ENCODE assay signal across 8 mouse cellular contexts in genomic region chr2:105675730-105676079, GRCm38 (mm10). TPM values are rescaled to one million over a fixed set of nuclear protein-coding genes. Genes with fewer than 3 reads are reported as not detected.
DNase-seq lines count a peak whose midpoint lies in the region; ATAC-seq lines count a peak whose summit lies in the region.
"Had no signal": no experiment of that assay in that cellular context is flagged by ENCODE, and none has a peak within 500 bp of the region (broad histone marks: within the 10 kb centered on the region; RNA-seq: fewer than 3 reads in every experiment).

No protein-coding gene starts in this region.

- no peak for DNase-seq in lung, postnatal 4 days
- DNase-seq in forebrain, embryonic 11.5 days (ENCODE audit: low spot score), result no peak
- no peak for DNase-seq in cerebellum, adult 9-11 months
- no peak for DNase-seq in ovary, adult 18-20 months (ENCODE audit: low spot score)
- DNase-seq: thymus, adult 18-20 months had no signal

- WGBS in lung, embryonic 15.5 days, result 1% methylated on average over 11 of the region's 11 CpGs
- WGBS in forebrain, embryonic 11.5 days, result under 1% methylated on average over 11 of the region's 11 CpGs
- WGBS in limb, embryonic 13.5 days, result 0% methylated on average over 11 of the region's 11 CpGs
- WGBS in stomach, embryonic 14.5 days, result under 1% methylated on average over 11 of the region's 11 CpGs

- ATAC-seq in lung, embryonic 15.5 days (ENCODE audit: borderline replicate concordance, extremely low read depth, low FRiP score, low TSS enrichment), result no peak
- no peak for ATAC-seq in forebrain, embryonic 11.5 days (replicated peaks; ENCODE audit: low FRiP score)
- no peak for ATAC-seq in limb, embryonic 13.5 days (ENCODE audit: low FRiP score, low read depth)
- ATAC-seq in stomach, embryonic 14.5 days (ENCODE audit: insufficient number of reproducible peaks, insufficient read depth, low FRiP score, low read depth), result no peak

- peaks cover 32% of the 10 kb centered on the region for H3K4me1 ChIP-seq in lung, embryonic 15.5 days
- H3K4me1 ChIP-seq in forebrain, embryonic 11.5 days (replicated peaks; ENCODE audit: control insufficient read depth, insufficient read depth, low read length), result peaks cover 23% of the 10 kb centered on the region
- H3K4me1 ChIP-seq in limb, embryonic 13.5 days, result peaks cover 34% of the 10 kb centered on the region
- H3K4me1 ChIP-seq in stomach, embryonic 14.5 days (ENCODE audit: control insufficient read depth, insufficient read depth, low read length), result peaks cover 12% of the 10 kb centered on the region

- no peak overlapping the region for H3K27ac ChIP-seq in lung, embryonic 15.5 days
- peak overlapping the region; percentile 95 for H3K27ac ChIP-seq in forebrain, embryonic 11.5 days (ENCODE audit: low read depth, low read length)
- no peak overlapping the region for H3K27ac ChIP-seq in limb, embryonic 13.5 days
- H3K27ac ChIP-seq in stomach, embryonic 14.5 days (ENCODE audit: low read length), result no peak overlapping the region

- peak overlapping the region; percentile 33 for H3K4me3 ChIP-seq in lung, embryonic 15.5 days
- peak overlapping the region; percentile 84 for H3K4me3 ChIP-seq in forebrain, embryonic 11.5 days (ENCODE audit: low read depth, low read length)
- H3K4me3 ChIP-seq in limb, embryonic 13.5 days, result peak overlapping the region; percentile 42
- H3K4me3 ChIP-seq in stomach, embryonic 14.5 days (ENCODE audit: low read depth, low read length), result peak overlapping the region; percentile 23; the same call in 1 of the 2 replicates

- H3K36me3 ChIP-seq in lung, embryonic 15.5 days, result no peaks in the 10 kb centered on the region
- no peaks in the 10 kb centered on the region for H3K36me3 ChIP-seq in forebrain, embryonic 11.5 days (ENCODE audit: control insufficient read depth, insufficient read depth, low read length)
- no peaks in the 10 kb centered on the region for H3K36me3 ChIP-seq in limb, embryonic 13.5 days
- H3K36me3 ChIP-seq in stomach, embryonic 14.5 days (ENCODE audit: control insufficient read depth, insufficient read depth, low read length), result no peaks in the 10 kb centered on the region

- H3K9ac ChIP-seq in lung, embryonic 15.5 days, result no peak overlapping the region
- peak overlapping the region; percentile 98 for H3K9ac ChIP-seq in forebrain, embryonic 11.5 days (ENCODE audit: low read length)
- 0 out of 2 replicates have a peak overlapping the region, but pooled peaks have one; percentile 57 for H3K9ac ChIP-seq in limb, embryonic 13.5 days
- H3K9ac ChIP-seq in stomach, embryonic 14.5 days (replicated peaks; ENCODE audit: low read depth, low read length), result no peak overlapping the region

- H3K9me3 ChIP-seq in lung, embryonic 15.5 days, result no peaks in the 10 kb centered on the region
- H3K9me3 ChIP-seq in forebrain, embryonic 11.5 days (ENCODE audit: control insufficient read depth, low read length), result no peaks in the 10 kb centered on the region
- H3K9me3 ChIP-seq in limb, embryonic 13.5 days, result no peaks in the 10 kb centered on the region
- no peaks in the 10 kb centered on the region for H3K9me3 ChIP-seq in stomach, embryonic 14.5 days (ENCODE audit: control insufficient read depth, low read depth, low read length)

- peaks cover 100% of the 10 kb centered on the region for H3K27me3 ChIP-seq in lung, embryonic 15.5 days
- H3K27me3 ChIP-seq in forebrain, embryonic 11.5 days (ENCODE audit: control insufficient read depth, insufficient read depth, low read length), result peaks cover 12% of the 10 kb centered on the region
- H3K27me3 ChIP-seq in limb, embryonic 13.5 days, result peaks cover 99% of the 10 kb centered on the region
- H3K27me3 ChIP-seq in stomach, embryonic 14.5 days (ENCODE audit: control insufficient read depth, insufficient read depth, low read length), result peaks cover 62% of the 10 kb centered on the region

- H3K4me2 ChIP-seq in lung, embryonic 15.5 days, result peak overlapping the region; percentile 56
- peak overlapping the region; percentile 93 for H3K4me2 ChIP-seq in forebrain, embryonic 11.5 days (ENCODE audit: low read depth, low read length, severe bottlenecking)
- H3K4me2 ChIP-seq in limb, embryonic 13.5 days (replicated peaks), result peak overlapping the region; percentile 63
- peak overlapping the region; percentile 45; the same call in 1 of the 2 replicates for H3K4me2 ChIP-seq in stomach, embryonic 14.5 days (replicated peaks; ENCODE audit: low read depth, low read length)

RNA-seq across cellular contexts. Expression of gene Pax6, which starts 7.0 kb away (rescaled TPM):
- not detected in 2 replicates for polyA plus RNA-seq in lung, embryonic 15.5 days (2015; fragmentation: Nextera tagmentation; extraction: Ambion mirVana)
- 97.2 and 103 TPM in 2 replicates for polyA plus RNA-seq in forebrain, embryonic 11.5 days (2014; fragmentation: Nextera tagmentation; extraction: Ambion mirVana)
- polyA plus RNA-seq in limb, embryonic 13.5 days (2015; fragmentation: Nextera tagmentation; extraction: Ambion mirVana), result 0.39 and 0.55 TPM in 2 replicates
- 0.69 and 0.91 TPM in 2 replicates for polyA plus RNA-seq in stomach, embryonic 14.5 days (2014; fragmentation: Nextera tagmentation; extraction: Ambion mirVana)

Comparison
In these comparisons a context has a peak if more than half of its experiments do, and no peak if none do; other contexts are left out.
1. H3K4me3 ChIP-seq: peak in every context shown above with its lines; median percentile 84 in forebrain, embryonic 11.5 days; 42 in limb, embryonic 13.5 days; 33 in lung, embryonic 15.5 days; 23 in stomach, embryonic 14.5 days.
2. H3K9ac ChIP-seq: peak in forebrain, embryonic 11.5 days (single experiment) and limb, embryonic 13.5 days (single experiment); none in lung, embryonic 15.5 days (single experiment) and stomach, embryonic 14.5 days (single experiment).
3. RNA of gene Pax6, which starts 7.0 kb away (polyA plus RNA-seq): 97.2 to 103 TPM in forebrain, embryonic 11.5 days; 0.69 to 0.91 TPM in stomach, embryonic 14.5 days, 0.39 to 0.55 TPM in limb, embryonic 13.5 days and not detected in lung, embryonic 15.5 days; every median in the first group is over 10 times any median in the second.
4. Peak in every context shown above with its lines, with median percentiles within 50 percentile points of each other: H3K4me2 ChIP-seq.